Mouse (Mus musculus): ENCODE results near the gene Gm9112. TPM values are rescaled to one million over a fixed set of nuclear protein-coding genes. Genes with fewer than 3 reads are reported as not detected.
A peak's percentile ranks its signal among the peaks of the same experiment; 100 is the strongest.
"Not testable (repeated sequence)": the region's sequence is repeated elsewhere in the genome, so short reads cannot be mapped to it uniquely, and the experiment has no call there.

The Gm9112 gene
- not detected for total RNA-seq (2021)
- long read RNA-seq, experiment 1 = 0 reads
- long read RNA-seq, experiment 2 = 0 reads

GRCm38 (mm10) chrX:102707535-102707934, at the start of gene Gm9112, which contains the start of gene Dmrtc1b:
TSS of gene Gm9112 (minus strand) at chrX:102707635.
TSS of gene Dmrtc1b (plus strand) at chrX:102707865.
- DNase-seq = not testable (repeated sequence)

DNA sequence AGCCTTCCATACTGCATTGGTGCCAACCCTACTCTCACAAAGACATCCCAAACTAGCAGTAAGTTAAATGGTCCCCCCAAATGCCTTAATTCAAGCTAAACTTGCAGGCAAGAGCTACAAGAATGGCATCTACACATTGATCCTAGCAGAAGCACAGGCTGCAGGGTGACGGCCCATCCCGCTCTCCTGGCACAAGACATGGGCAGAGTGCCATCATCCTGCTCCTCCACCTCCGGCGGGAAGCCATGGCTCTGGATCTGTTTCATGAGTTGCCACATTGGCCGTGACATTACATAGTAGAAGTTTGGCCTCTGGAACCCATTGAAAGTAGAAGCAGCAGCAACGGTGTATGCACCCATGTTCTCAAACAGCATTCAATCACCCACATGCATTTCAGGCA, 16.8 kb upstream of the Gm9112 start:
- DNase-seq = not testable (repeated sequence)

GRCm38 (mm10) chrX:102700636-102701035, 6.8 kb downstream of the Gm9112 start:
- DNase-seq = peak in 1 of 2 experiments; percentile 23

DNA sequence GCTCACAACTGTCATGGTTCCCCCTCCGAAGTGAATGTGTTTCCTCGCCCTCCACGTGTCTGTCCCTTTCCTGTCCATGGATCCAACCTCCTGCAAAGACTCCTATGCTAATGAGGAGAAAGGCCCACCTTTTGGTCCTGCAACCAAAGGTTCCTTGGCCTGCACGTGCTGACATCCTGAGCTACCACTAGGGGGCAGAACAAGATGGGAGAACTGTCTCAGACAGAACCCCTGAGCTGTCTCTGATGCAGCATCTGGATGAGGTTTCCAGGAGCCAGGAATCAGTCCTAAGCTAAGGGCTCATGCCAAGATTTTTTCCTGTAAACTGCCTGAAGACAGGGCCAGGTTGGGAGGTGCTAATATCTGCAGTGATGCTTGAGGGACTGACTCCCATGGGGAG, 18.2 kb downstream of the Gm9112 start:
- peak; percentile 1 to 51 for DNase-seq

- not testable (repeated sequence) for DNase-seq
Observed at GRCm38 (mm10) chrX:102686872-102687271, 20.6 kb downstream of the Gm9112 start, which contains the start of gene Gm3880. TSS of gene Gm3880 (minus strand) at chrX:102686972.

DNA sequence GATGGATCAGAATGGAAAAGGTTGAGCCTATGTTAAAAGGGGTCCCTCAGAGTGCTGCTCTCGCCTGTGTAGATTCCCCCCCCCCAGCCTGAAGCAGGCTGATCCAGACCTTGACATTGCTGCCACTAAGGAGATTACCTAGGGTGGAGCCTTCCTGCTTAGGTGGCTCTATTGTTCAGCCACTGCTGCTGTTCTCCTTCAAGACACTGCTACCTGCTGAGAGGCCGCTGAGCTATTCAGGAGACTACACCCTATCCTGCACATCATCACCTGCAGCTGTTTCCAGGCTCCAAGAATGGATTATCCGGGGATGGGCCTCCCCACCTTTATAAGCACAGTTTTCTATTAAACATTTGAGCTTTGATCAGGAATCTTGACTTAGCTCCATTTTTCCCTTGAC, 22.7 kb downstream of the Gm9112 start:
- DNase-seq = not testable (repeated sequence)

- no peak for DNase-seq
Observed at GRCm38 (mm10) chrX:102666641-102667040, 40.8 kb downstream of the Gm9112 start.

DNA sequence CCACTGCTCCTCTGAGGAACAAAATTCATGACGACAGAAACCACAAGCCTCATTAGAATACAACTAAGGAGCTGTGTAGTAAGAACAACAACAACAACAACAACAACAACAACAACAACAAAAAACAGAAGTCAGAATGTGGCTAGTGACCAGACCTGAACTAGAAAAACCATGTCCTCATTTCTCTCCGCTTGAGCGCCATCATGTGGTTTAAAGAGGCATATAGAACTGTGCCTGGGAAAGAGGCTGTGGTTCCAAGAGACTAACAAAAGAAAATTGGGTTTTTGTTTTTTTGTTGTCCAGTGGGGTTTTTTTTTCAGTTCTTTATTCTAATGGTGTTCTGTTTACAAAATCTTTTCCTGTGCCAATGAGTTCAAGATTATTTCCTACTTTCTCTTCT, 46.7 kb downstream of the Gm9112 start:
- DNase-seq = peak; percentile 16 to 49

Other genes with a start within 250 kb of the Gm9112 start
- gene Hdac8, start 202.3 kb downstream of the Gm9112 start, total RNA-seq (2021) = 1 to 10 TPM; 3.4 to 3.8 TPM
- gene Phka1, start 63.4 kb downstream of the Gm9112 start, total RNA-seq (2021) = 10 to 100 TPM; 37.4 to 46.6 TPM
- not detected for gene Gm3880, start 20.7 kb downstream of the Gm9112 start, total RNA-seq (2021)
- not detected for gene Dmrtc1b, start 230 bp upstream of the Gm9112 start, total RNA-seq (2021)
- gene Dmrtc1c1, start 95.3 kb upstream of the Gm9112 start, total RNA-seq (2021) = not detected
- gene Dmrtc1c2, start 147.0 kb upstream of the Gm9112 start, total RNA-seq (2021) = not detected
- not detected for gene 1700031F05Rik, start 160.3 kb upstream of the Gm9112 start, total RNA-seq (2021)
- gene Dmrtc1a, start 201.1 kb upstream of the Gm9112 start, total RNA-seq (2021) = under 1 TPM in 1 of 2 experiments, not detected in 1; 0.26 TPM
- gene 1700011M02Rik, start 201.3 kb upstream of the Gm9112 start, total RNA-seq (2021) = not detected
- gene 1700018G05Rik, start 220.7 kb upstream of the Gm9112 start, total RNA-seq (2021) = not detected